Mouse (Mus musculus) A20 (cell line): ENCODE data around the gene Gm28551.
"Not testable (repeated sequence)": the region's sequence is repeated elsewhere in the genome, so short reads cannot be mapped to it uniquely, and the experiment has no call there.

Experiments
- DNase-seq: peaks from one replicate; pipeline ENCODE4 v3.0.0-alpha.2; 2011; ENCODE audit warnings: low read depth, low spot score

The Gm28551 gene

DNA sequence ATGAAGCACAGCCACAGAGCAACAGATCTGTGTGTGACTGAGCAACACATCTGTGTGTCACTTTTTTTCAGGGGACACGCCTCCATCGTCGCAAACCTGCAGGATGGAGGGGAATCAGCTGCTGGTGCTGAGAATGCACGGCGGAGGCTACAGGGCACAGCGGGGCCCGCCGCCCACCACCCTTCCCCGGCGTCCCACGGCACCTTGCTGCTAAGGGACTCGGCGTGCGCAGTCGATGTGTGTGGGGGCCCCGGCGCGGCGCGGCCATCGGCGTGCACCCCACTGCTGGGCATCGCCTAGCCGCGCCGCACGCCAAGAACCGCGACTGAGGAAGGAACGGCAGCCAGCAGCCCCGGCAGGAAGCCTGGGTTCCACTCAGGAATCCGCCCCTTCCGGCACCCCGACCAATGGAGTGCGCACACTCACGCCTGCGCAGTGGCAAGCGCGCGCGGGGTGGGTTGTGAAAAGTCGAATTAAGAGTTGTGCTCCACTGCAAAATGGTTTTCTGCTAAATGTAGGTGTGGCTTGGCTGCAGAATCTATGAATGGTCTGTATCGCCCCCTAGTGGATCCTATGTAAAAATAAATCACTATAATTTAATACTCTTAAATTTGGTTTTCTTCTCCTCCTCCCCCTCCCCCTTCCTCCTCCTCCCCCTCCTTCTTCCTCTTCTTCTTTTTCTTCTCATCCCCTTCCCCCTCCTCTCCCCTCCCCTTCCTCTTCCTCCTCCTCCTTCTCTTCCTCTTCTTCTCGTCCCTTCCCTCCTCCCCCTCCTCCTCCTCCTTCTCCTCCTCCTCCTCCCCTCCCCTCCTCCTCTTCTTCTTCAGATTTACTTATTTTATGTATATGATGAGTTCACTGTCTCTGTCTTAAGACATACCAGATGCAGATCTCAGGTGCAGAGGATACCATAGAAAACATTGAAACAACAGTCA, at the start of gene Gm28551, which contains the start of the genes Asdurf and Asnsd1:
Gene Gm28551, minus strand, starts transcription at position 341 of the 935 bp plus-strand sequence.
Gene Asdurf, minus strand, starts transcription at position 293 of the 935 bp plus-strand sequence.
Gene Asnsd1, minus strand, starts transcription at position 426 of the 935 bp plus-strand sequence.
- peak; percentile 97 for DNase-seq

DNA sequence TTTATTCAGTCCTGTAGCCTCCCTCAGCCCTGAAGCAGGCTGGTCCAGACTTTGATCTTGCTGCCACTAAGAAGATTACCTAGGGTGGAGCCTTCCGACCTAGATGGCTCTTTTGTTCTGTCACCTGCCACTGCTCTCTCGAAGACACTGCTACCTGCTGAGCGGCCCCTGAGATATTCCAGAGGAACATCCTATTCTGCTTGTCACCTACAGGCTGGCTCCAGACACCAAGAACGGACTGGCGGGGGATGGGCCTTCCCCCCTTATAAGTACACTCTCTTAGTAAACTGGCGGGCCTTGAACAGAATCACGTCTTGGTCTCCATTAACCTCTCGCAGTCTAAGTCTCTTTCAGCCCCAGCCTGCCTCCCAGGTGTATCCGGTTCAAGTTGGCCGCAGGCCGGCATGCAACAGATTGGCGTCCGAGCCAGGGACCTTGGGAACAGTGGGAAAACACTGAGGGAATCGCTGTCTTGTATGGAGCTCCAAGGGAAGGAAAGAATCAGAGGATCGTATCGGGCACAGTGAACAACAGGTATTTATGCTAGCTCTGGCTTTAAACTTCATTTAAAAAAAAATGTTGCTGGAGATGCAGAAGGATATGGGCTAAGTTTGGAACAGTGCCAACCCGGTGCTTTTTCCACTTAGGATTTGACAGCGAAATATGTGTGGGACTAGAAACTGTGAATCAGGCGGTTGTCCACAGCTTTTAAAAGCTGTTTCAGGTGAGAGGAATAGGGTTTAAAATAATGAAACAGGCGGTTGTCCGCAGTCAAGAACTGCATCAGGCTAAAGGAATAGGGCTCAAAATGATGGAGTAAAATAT, 41.7 kb upstream of the Gm28551 start:
- not testable (repeated sequence) for DNase-seq

DNA sequence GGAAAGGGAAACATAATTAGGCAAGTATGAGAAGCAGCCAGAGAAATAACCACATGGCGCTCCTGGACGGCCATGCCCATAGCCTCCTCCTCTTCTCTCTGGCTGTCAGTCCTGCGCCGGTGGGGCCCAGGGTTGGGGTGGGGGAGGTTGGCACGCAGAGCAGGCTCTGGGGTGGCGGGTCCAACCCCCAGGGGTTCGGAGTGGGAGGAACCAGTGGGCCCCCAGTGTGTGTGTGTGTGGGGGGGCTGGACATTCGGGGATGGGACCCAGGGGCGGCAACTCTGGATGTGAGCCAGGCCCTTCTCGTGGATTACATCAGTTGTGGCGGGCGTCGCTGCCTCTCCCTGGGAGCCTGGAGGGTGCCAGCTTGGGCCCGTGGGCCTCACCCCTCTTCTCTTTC, 36.3 kb upstream of the Gm28551 start:
- DNase-seq, result no peak

DNA sequence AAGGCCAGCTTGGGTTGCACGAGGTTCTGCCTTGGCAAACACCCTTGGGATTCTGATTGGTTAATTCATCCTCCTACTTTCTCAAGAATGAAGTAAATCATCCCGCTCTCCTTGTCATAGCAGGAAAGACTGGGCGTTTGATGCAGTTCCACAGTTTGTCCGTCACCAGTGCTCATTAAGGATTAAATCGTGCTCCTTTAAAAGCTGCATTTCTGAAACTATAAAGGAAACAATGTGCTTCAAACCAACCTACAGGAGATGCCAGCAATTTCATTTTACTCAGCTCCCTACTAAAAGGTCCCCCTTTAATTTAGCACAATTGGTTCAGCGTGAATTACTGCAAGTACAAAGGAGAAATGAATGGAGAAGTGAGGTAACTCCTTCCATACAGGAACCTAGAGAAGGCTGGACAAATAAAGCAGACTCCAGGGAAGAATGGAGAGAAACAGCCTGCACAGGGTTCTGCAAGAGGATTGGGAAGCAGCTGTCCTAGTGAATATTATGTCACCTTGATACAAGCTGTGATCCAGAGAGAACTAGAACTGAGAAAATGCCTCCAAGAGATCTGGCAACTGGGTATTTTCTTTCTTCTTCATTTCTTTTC, 31.7 kb upstream of the Gm28551 start:
- no peak for DNase-seq

DNA sequence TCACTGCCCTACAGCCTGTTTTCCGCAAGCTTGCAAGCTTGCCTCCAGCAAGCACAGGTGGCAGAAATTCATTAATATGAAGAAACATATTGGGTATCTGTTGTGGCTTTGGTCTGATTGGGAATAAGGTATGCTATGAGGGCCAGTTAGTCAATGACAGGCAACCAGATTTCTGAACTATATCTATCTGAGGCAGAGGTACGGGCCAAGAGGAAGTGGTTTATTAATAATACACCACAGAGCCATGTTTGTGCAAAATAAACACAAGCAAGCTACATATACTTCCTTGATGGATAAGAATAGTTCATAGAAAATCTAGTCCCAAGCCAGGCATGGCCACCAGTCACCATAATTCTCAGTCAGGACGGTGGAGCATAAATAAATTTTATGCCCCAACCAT, 25.3 kb upstream of the Gm28551 start:
- no peak for DNase-seq

DNA sequence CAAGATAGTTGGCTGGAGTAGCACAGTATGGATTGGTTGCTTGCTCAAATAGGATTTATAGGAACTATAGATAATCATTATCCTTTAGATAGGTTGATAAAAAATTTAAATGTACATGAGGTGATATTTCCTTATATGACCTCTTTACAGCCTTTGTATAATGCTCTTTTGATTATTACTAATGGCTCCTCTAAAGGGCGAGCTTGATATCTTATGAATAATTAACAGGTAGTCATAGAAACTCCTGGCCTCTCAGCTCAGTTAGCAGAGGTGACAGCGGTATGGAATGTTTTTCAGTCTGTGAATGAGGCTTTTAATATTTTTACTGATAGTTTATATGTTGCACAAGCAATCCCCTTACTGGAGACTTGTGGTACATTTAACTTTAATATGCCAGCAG, 23.5 kb upstream of the Gm28551 start:
- DNase-seq, result not testable (repeated sequence)

DNA sequence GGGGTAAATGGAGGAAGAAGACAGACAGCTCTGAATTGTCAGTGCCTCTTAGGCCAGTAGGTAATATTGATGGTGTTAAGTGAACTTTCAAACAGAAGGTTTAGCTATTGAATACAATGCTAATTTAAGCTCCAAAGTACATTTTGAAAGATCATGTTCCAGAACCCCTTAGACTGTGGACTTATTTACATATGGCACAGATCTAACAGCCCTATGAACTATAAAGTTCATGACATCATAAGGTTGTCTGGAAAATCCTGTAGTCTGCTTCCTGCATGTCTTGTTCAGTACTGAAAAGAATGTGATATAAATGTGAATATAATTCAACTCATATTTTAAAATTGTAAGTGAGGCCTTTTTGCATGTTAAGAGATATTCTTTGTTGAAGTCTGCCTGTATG, 6.5 kb upstream of the Gm28551 start:
- DNase-seq, result no peak

DNA sequence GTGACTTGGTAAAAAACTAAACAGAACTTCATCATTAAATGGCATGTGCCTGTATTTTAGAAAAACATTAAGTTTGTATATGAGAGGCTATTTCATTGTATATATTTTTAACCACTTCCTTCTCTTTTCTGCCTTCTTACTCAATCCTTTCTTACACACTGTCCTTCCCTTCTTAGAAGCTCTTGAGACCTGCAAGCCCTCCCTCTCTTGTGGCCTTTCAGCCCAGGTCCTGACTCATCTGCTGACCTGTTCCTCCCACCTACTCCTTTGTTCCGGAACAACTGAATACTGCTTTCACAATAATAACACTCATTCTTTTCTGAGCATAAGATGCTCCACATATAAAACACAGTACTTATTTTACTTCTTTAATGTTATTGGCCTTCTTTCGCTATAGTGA, 11.4 kb downstream of the Gm28551 start:
- DNase-seq, result no peak

DNA sequence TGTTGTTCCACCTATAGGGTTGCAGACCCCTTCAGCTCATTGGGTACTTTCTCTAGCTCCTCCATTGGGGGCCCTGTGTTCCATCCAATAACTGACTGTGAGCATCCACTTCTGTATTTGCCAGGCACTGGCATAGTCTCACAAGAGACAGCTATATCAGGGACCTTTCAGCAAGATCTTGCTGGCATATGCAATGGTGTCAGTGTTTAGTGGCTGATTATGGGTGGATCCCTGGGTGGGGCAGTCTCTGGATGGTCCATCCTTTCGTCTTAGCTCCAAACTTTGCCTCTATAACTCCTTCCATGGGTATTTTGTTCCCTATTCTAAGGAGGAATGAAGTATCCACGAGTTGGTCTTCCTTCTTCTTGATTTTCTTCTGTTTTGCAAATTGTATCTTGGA, 15.1 kb downstream of the Gm28551 start:
- not testable (repeated sequence) for DNase-seq

DNA sequence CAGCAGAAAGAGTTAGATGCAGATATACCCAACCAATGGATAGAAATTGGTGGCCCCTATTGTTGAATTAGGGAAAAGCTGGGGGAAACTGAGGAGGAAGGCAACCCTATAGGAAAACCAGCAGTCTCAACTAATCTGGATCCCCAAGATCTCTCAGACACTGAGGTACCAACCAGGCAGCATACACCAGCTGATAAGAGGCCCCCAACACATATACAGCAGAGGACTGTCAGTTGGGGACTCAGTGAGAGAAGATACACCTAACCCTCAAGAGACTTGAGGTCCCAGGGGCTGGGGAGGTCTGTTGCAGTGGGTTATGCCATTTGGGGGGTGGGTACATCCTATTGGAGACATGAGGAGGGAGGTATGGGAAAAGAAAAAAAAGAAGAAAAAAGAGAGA, 17.0 kb downstream of the Gm28551 start:
- no peak for DNase-seq

DNA sequence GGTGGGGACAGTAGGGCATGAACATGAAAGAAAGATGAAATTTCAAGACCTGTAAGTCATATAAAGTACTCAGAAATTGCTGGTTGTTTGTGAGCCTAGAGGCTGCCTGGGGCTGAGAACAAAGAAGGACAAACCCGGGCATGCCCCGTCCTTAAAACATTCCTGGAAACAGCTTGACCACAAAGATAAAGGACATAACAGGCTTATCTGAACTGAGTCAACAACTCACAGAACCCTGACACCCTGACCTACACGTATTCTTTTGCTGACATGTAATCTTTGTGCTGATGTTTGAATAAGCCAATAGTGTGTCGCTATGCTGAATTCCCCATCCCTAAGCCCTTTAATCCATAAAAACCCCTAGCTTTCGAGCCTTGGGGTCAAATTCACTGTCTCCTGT, 18.9 kb downstream of the Gm28551 start:
- DNase-seq, result not testable (repeated sequence)

DNA sequence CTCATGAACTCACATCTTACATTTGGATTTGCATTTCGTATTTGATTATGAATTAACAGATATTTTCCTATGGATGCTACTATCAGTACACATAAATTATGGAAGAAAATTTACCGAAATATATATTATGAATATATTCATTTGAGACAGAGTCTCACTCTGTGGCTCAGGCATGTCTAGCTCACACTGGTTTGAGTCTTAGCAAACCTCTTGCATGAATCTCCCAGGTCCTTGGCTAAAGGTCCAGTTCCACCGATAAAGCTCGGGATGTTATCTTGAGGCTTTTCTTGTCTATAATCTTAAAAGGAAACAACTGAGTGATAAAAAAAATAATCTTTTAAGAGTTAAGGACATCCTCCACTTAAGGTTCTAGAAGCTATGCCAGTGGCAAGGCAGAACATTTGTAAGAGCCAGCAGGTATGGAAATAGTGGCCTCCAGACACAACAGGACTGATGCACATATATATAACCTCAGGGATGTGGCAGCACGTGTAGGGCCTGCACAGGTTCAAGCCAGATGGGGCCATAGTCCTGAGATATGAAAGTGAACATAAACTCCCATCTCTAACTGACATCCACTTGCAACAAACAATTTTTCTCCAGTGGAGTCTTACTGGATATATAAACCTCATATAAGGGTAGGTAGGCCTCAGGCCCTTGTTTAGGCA, 27.5 kb downstream of the Gm28551 start:
- DNase-seq, result no peak

DNA sequence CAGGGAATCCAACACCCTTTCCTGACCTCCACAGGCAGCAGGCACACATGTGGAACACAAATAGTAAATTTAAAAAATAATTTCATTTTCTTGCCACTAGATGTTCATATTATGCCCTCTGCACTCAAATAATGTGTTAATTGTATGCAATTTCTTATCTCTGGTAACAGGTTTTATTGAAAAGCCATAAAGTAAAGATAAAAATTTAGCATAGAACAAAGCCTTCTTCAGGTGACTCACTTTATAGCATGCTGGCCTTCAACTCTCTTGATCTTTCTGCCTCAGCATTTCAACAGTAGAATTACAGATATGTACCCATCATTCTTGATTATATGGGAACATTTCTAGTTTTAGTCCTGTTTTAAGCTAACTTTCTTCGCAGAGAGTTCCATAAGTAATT, 28.2 kb downstream of the Gm28551 start:
- no peak for DNase-seq

DNA sequence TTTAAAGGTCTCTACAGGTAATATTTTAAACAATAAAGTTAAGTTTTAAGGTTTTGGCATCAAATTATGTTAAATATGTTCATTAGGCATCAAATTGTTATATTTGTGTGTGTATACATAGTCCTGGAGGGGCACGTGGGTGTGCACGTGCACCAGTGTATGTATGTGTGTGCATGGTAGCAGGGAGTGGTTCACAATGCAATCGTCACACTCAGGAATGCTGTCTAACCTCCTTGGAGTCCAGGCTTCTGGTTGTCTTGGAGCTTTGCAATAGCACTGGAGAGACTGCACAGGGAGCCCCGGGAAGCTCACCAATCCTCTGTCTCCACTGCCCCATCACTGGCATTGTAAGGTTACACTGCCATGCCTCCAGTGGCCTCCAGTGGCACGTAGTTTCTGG, 29.2 kb downstream of the Gm28551 start:
- DNase-seq, result no peak

DNA sequence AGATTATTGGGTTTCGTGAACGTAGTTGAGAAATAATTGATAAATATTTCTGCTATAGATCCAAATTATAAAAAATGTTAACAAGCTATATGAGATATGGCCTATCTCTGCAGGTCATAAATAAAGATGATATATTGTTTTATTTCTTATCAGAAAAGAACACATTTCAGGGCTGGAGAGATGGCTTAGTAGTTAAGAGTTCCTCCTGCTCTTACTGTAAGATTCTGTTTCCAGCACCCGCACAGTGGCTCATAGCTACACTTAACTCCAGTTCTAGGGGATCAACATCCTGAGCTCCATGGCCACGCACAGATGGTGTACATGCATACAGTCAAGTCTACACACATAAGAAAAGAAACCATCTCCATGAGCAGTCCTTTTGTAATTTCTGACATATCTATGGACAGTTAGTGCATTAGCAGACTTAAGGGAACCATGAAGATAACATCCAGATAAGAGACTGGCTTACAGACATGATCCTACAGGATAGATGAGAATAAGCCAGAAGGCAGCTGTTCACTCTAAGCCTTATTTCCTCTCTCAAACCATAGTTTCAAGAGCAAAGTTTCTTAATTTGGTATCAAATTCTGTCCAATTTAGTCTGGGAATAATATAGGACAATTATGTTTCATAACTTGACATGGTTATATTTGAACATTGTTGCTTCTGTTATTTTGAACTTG, 30.7 kb downstream of the Gm28551 start:
- no peak for DNase-seq

DNA sequence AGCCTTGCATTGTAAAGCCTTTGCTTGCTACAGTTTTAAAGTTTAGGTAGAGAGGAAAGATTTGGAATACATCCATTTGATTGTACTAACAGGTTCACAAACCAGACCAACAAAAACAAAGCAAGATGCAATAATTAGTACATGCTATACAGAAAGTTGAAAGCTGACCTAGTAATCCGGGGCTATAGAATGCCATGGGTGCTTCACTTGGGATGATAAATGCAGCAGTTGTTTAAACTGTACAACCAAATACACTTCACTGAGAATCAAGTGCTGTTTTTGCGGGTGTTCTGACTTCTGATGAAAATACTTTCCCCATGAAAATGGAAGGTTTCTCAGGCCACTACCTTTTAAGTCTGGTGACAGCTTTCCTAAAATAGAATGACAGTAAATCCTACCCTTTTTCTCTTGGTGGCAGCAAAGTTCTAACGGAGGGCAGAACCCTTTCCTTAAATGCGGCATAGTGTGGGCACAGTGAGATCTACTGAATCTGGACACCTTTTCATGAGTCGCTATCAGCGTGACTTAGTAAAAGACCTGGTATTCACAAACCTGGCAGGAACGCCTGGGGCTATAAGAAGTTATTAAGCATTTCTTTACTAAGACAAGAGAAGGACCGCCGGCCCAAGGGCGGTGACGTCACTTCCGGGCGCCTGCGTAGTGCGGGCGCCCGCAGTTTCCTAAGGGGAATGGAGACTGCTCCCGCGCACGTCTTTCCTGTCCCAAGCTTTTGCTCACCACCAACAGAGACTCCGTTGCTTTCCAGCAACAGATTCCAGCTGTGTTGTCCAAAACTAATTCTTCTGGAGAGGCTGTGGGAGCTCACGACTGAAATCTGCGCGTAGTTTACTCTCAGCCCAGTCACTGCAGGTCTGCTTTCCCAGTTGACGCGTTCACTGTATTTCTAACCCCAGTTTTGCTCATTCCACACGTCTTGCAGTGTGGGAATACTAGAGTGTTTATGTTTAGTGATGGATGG, 39.2 kb downstream of the Gm28551 start, which contains the start of gene Osgepl1:
Gene Osgepl1, plus strand, starts transcription at position 636 of the 979 bp plus-strand sequence.
- peak; percentile 92 for DNase-seq

DNA sequence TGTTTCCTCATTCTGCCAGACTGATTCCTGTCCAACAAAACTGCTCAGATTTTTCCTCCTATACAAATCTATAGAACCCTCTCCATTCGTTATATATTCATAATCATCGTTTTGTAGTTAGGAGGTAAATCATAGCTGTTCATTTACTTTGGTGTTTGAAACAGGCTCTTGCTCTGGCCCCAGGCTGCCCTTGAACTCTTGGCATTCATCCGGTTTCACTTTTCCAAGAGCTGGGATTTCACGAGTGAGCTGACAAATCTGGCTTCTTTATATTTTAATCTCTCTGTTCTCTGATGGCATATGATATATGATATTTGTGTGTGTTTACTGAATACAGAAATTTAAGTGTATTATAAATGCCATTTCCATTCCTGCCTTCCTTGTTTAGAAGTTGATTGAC, 52.0 kb downstream of the Gm28551 start:
- no peak for DNase-seq

DNA sequence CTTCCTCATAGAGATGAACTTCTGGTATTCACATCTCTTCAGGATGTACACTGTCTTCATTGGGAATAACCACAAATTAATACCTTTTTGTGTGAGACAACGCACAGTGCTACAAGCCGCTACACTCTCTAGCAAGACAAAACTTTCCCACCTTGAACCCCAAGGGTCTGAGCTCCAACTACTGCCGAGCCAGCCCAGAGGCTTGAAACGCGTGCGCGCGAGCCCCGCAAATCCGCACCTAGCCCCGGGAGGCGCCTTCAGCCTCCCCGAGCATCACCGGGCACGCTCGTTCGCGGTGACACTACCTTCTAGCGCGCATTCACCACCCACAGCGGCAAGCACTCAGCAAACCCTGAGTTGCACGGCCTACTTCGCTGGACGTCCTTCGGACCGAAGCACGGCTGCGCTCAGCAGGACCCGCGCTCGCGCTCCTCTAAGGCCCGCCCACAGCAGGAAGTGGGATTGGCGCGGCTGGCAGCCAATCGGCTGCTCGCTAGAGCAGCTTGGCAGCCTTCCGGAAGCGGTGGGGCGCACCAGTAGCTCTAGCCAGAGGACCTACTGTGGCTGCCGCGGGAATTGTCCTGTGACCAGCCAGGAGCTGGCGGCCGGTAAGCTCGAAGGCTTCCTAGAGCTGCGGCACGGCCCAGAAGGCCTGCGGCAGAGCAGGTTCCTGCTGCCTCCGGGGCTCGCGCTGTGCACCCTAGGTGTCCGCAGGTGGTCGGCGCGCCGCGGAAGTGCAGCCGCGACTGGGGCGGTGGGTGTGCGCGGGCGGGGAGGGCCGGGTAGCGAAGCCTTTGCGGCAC, 55.7 kb downstream of the Gm28551 start, which contains the start of the genes Pms1, Ormdl1 and Gm28778:
Gene Pms1, minus strand, starts transcription at position 438 of the 803 bp plus-strand sequence.
Gene Ormdl1, plus strand, starts transcription at position 515 of the 803 bp plus-strand sequence.
Gene Gm28778, plus strand, starts transcription at position 531 of the 803 bp plus-strand sequence.
- peak; percentile 97 for DNase-seq
